Mouse (Mus musculus): ENCODE data around the gene Alox12b.

The Alox12b gene

GRCm38 (mm10) chr11:69172606-69173005 is 15.8 kb downstream of the Alox12b start:
- DNase-seq (ENCODE audit: low spot score in 2 of 2) = no peak

GRCm38 (mm10) chr11:69174722-69175121 is 17.9 kb downstream of the Alox12b start:
- no peak for DNase-seq (ENCODE audit: low spot score in 2 of 2)

- DNase-seq (ENCODE audit: low spot score in 2 of 2) = no peak
These were observed 21.7 kb downstream of the Alox12b start for GRCm38 (mm10) chr11:69178525-69178924.

GRCm38 (mm10) chr11:69179512-69179911 is 22.7 kb downstream of the Alox12b start:
- DNase-seq (ENCODE audit: low spot score in 2 of 2) = no peak

GRCm38 (mm10) chr11:69180120-69180519 is 23.3 kb downstream of the Alox12b start:
- DNase-seq (ENCODE audit: low spot score in 2 of 2) = no peak

- no peak for DNase-seq (ENCODE audit: low spot score in 2 of 2)
These were observed 28.2 kb downstream of the Alox12b start for GRCm38 (mm10) chr11:69185031-69185430.

GRCm38 (mm10) chr11:69185936-69186335 is 29.1 kb downstream of the Alox12b start:
- no peak for DNase-seq (ENCODE audit: low spot score in 2 of 2)

- no peak for DNase-seq (ENCODE audit: low spot score in 2 of 2)
These were observed 36.1 kb downstream of the Alox12b start for GRCm38 (mm10) chr11:69192840-69193239.

- no peak for DNase-seq (ENCODE audit: low spot score in 2 of 2)
These were observed 40.0 kb downstream of the Alox12b start for GRCm38 (mm10) chr11:69196766-69197165.

- DNase-seq (ENCODE audit: low spot score in 2 of 2) = no peak
These were observed 40.4 kb downstream of the Alox12b start for GRCm38 (mm10) chr11:69197194-69197593.

GRCm38 (mm10) chr11:69197743-69198142 is 41.0 kb downstream of the Alox12b start, which contains the start of gene Alox8:
TSS of gene Alox8 (minus strand) at chr11:69197843.
- no peak for DNase-seq (ENCODE audit: low spot score in 2 of 2)

GRCm38 (mm10) chr11:69199251-69199650 is 42.5 kb downstream of the Alox12b start:
- no peak for DNase-seq (ENCODE audit: low spot score in 2 of 2)

- no peak for DNase-seq (ENCODE audit: low spot score in 2 of 2)
These were observed 43.4 kb downstream of the Alox12b start for GRCm38 (mm10) chr11:69200231-69200630.

- DNase-seq (ENCODE audit: low spot score in 2 of 2) = no peak
These were observed 45.9 kb downstream of the Alox12b start for GRCm38 (mm10) chr11:69202469-69203230.

- no peak for DNase-seq (ENCODE audit: low spot score in 2 of 2)
These were observed 54.6 kb downstream of the Alox12b start for GRCm38 (mm10) chr11:69211431-69211830.

GRCm38 (mm10) chr11:69217411-69217810 is 60.6 kb downstream of the Alox12b start:
- no peak for DNase-seq (ENCODE audit: low spot score in 2 of 2)

GRCm38 (mm10) chr11:69218661-69219060 is 61.9 kb downstream of the Alox12b start:
- no peak for DNase-seq (ENCODE audit: low spot score in 2 of 2)

Data from spleen, postnatal 4 days (tissue).